Mouse (Mus musculus) kidney, adult 2 months (tissue): ENCODE results near the gene Ppp4r2.

Experiments used
- CTCF ChIP-seq: fragments of 200-500 bp; conservative IDR thresholded peaks from 2 replicates; pipeline ENCODE4 v1.5.1; 2011; ENCODE audit warnings: low read depth, mild to moderate bottlenecking, control low read depth, low read length, moderate library complexity, mixed read lengths; ENCODE audit not compliant: insufficient read depth, insufficient read length
- POLR2A ChIP-seq: fragments of 200-500 bp; IDR thresholded peaks from one replicate; pipeline ENCODE4 v1.6.1; 2011; ENCODE audit warnings: low read depth, low read length, control low read depth

DNA sequence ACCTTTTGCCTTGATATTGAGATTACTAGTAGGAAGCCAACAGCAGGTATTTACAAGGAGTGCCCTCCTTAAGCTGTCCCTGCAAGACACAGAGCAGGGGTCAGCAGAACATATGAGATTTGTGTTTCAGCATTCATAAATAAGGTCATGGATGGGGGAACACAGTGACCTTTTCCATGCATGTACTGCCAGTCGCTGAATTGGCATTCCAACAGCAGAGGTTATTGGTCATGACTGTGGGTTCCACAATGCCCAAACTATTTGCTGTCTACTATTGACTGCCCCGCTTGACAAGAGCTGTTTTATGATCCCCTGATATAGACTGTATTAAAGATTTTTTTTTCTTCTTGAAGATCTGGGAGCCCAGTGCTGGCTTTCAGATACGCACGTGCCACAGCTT is 33.7 kb upstream of the Ppp4r2 start:
- no peak for TF ChIP-seq CTCF
- no peak for TF ChIP-seq POLR2A
